Mouse (Mus musculus) ES-E14 (cell line): ENCODE results near the gene Lrrc57. TPM values are rescaled to one million over a fixed set of nuclear protein-coding genes. Genes with fewer than 3 reads are reported as not detected.

Experiments used
- DNase-seq: peaks from one replicate; pipeline ENCODE4 v3.0.0-alpha.2; 2013; ENCODE audit warnings: low read depth, low spot score
- H3K27ac ChIP-seq: 2 replicates; pipeline ENCODE4 v1.5.1; 2012; ENCODE audit warnings: low read depth, mild to moderate bottlenecking, low read length, moderate library complexity, mixed read lengths; ENCODE audit not compliant: poor library complexity, insufficient read depth, severe bottlenecking
- H3K36me3 ChIP-seq: 2 replicates; pipeline ENCODE4 v1.6.1; 2012; ENCODE audit warnings: mild to moderate bottlenecking, low read length, moderate library complexity, mixed read lengths; ENCODE audit not compliant: control insufficient read depth, poor library complexity, insufficient read depth, severe bottlenecking
- H3K4me1 ChIP-seq, 2 experiments: fragments of 150-350 bp in 1 of 2; sonication (generic) in 1 of 2; 2 replicates each; pipeline ENCODE4 v1.6.1; 2012; ENCODE audit warnings: low read length in 2 of 2, mild to moderate bottlenecking in 1 of 2, mixed read lengths in 1 of 2; ENCODE audit not compliant: control insufficient read depth in 2 of 2, insufficient read depth in 2 of 2, poor library complexity in 1 of 2
- H3K4me3 ChIP-seq, 2 experiments: fragments of 150-350 bp in 1 of 2; sonication (generic) in 1 of 2; 2 replicates each; pipeline ENCODE4 v1.5.1; 2012; ENCODE audit warnings: low read length in 2 of 2, low read depth in 1 of 2, mild to moderate bottlenecking in 1 of 2, mixed read lengths in 1 of 2; ENCODE audit not compliant: insufficient read depth in 1 of 2, poor library complexity in 1 of 2, severe bottlenecking in 1 of 2
- H3K9ac ChIP-seq: 2 replicates; pipeline ENCODE4 v1.6.1; 2012; ENCODE audit warnings: low read depth, mild to moderate bottlenecking, low read length, mixed read lengths; ENCODE audit not compliant: poor library complexity, insufficient read depth, severe bottlenecking
- H3K9me3 ChIP-seq: fragments of 150-350 bp; sonication (generic); 2 replicates; pipeline ENCODE4 v1.6.1; 2012; ENCODE audit warnings: low read depth, mild to moderate bottlenecking, low read length; ENCODE audit not compliant: control insufficient read depth, insufficient read depth
- CHD2 ChIP-seq: IDR thresholded peaks from 2 replicates; pipeline ENCODE4 v1.6.1; 2014; ENCODE audit warnings: mild to moderate bottlenecking, low read depth, low read length, inconsistent platforms
- HCFC1 ChIP-seq: IDR thresholded peaks from 2 replicates; pipeline ENCODE4 v1.6.1; 2012; ENCODE audit warnings: low read length, inconsistent platforms, borderline replicate concordance; ENCODE audit not compliant: insufficient read depth
- MAFK ChIP-seq: IDR thresholded peaks from 2 replicates; pipeline ENCODE4 v1.6.1; 2014; ENCODE audit warnings: mild to moderate bottlenecking, low read depth, low read length, inconsistent platforms; ENCODE audit not compliant: insufficient read depth
- ZC3H11A ChIP-seq: IDR thresholded peaks from 2 replicates; pipeline ENCODE4 v1.6.1; 2012; ENCODE audit warnings: low read depth, mild to moderate bottlenecking, inconsistent platforms, low read length, borderline replicate concordance
- ZNF384 ChIP-seq: IDR thresholded peaks from 2 replicates; pipeline ENCODE4 v1.6.1; 2012; ENCODE audit warnings: low read depth, low read length, inconsistent platforms
- in situ Hi-C, 2 experiments: fragments of 600-800 bp; cut with MboI; formaldehyde crosslinking; loops; one replicate each; pipeline ENCODE4 v1.15.1; 2025; ENCODE audit warnings: low sequenced_read_pairs in 2 of 2, inconsistent platforms in 1 of 2; ENCODE audit not compliant: unreplicated experiment in 2 of 2
- total RNA-seq: library from RNA; depleted of rRNA; stranded (reverse); fragments of 300-350 nt; gene quantifications from 2 replicates; pipeline ENCODE4 v1.2.3, GENCODE M21; 2012

The Lrrc57 gene
- total RNA-seq, 1 experiment: 14.7 TPM

DNA sequence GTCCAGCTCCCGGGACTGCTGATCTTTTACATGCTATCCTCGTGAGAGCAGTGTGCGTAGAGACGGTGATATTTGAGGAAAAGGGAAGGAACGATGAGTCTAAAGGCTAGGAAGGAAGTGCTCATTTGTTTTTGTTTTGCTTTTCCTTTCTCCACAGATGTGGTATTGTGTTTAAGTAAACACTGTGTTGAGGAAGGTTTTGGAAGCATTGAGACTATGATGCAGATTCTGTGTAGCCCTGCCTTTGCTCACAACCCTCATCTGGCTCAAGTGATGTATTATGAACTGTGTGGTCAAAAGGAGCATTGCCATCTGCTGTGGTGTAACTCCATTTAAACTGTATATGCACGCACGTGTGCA lies 43.6 kb upstream of the Lrrc57 start:
- Histone ChIP-seq H3K9me3 (no peaks in the 10 kb centered on the region), H3K4me1 (no peaks in the 10 kb centered on the region), H3K4me3 (no peak overlapping the region), H3K36me3 (no peaks in the 10 kb centered on the region), H3K9ac (no peak overlapping the region), H3K27ac (no peak overlapping the region)
- DNase-seq: no peak
- TF ChIP-seq MAFK (no peak), CHD2 (no peak), ZNF384 (no peak), ZC3H11A (no peak), HCFC1 (no peak)
- in situ Hi-C loops: no loop called here

- TF ChIP-seq MAFK: no peak
- TF ChIP-seq ZC3H11A: no peak
- no peak for TF ChIP-seq ZNF384
- TF ChIP-seq CHD2: no peak
- no peak for TF ChIP-seq HCFC1
- in situ Hi-C loops: no loop called here
- Histone ChIP-seq H3K9me3 (no peaks in the 10 kb centered on the region), H3K27ac (no peak overlapping the region), H3K36me3 (no peaks in the 10 kb centered on the region), H3K9ac (no peak overlapping the region), H3K4me1 (no peaks in the 10 kb centered on the region), H3K4me3 (no peak overlapping the region)
- DNase-seq: no peak
Measured at GRCm38 (mm10) chr2:120652256-120652924, 43.1 kb upstream of the Lrrc57 start.

GRCm38 (mm10) chr2:120646777-120647176 lies 37.5 kb upstream of the Lrrc57 start:
- H3K27ac ChIP-seq: no peak overlapping the region
- no peaks in the 10 kb centered on the region for H3K4me1 ChIP-seq
- H3K9me3 ChIP-seq: no peaks in the 10 kb centered on the region
- H3K9ac ChIP-seq: no peak overlapping the region
- in situ Hi-C loops: no loop called here
- TF ChIP-seq HCFC1: no peak
- H3K4me3 ChIP-seq: no peak overlapping the region
- DNase-seq: no peak
- no peaks in the 10 kb centered on the region for H3K36me3 ChIP-seq

DNA sequence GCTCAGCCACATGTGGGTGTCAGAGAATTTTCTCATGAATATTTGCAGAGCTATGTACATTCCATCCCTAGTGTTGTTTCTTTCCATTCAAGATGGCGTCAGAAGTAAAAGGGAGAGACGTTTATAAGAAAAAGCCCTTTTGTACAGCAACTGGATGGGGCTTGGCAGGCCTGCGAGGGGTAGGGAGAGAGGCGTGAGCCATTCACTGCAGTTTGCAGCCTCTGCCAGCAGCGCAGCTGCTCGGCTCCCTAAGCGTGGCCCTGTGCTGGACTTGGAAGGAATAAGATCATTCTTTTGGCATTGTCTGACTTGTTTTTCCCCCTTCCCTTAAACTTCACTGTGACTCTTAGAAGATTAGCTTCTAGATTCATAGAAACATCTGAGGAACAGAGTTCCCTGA lies 34.5 kb upstream of the Lrrc57 start:
- no peak for DNase-seq
- Histone ChIP-seq H3K36me3 (no peaks in the 10 kb centered on the region), H3K4me1 (no peaks in the 10 kb centered on the region), H3K4me3 (no peak overlapping the region), H3K9ac (no peak overlapping the region), H3K9me3 (no peaks in the 10 kb centered on the region), H3K27ac (no peak overlapping the region)
- in situ Hi-C loops: no loop called here
- TF ChIP-seq ZNF384 (no peak), HCFC1 (no peak), MAFK (no peak), CHD2 (no peak), ZC3H11A (no peak)

- no peak overlapping the region for H3K4me3 ChIP-seq
- no peak overlapping the region for H3K9ac ChIP-seq
- TF ChIP-seq ZC3H11A: no peak
- TF ChIP-seq CHD2: no peak
- no peak for TF ChIP-seq HCFC1
- no peak for TF ChIP-seq ZNF384
- TF ChIP-seq MAFK: no peak
- no peak for DNase-seq
- H3K27ac ChIP-seq: no peak overlapping the region
- no peaks in the 10 kb centered on the region for H3K9me3 ChIP-seq
- in situ Hi-C loops: no loop called here
- no peaks in the 10 kb centered on the region for H3K4me1 ChIP-seq
- H3K36me3 ChIP-seq: no peaks in the 10 kb centered on the region
Measured at GRCm38 (mm10) chr2:120640835-120641234, 31.5 kb upstream of the Lrrc57 start.
